Comparison of ENCODE assay signal across 24 mouse cellular contexts in genomic region chr1:69629513-69629912, GRCm38 (mm10). TPM values are rescaled to one million over a fixed set of nuclear protein-coding genes. Genes with fewer than 3 reads are reported as not detected.
DNase-seq lines count a peak whose midpoint lies in the region; ATAC-seq and TF ChIP-seq lines count a peak whose summit lies in the region.
"Had no signal": no experiment of that assay in that cellular context is flagged by ENCODE, and none has a peak within 500 bp of the region (broad histone marks: within the 10 kb centered on the region; RNA-seq: fewer than 3 reads in every experiment).

No protein-coding gene starts in this region.

- no peak overlapping the region for H3K4me3 ChIP-seq in embryonic facial prominence, embryonic 14.5 days (ENCODE audit: low read depth, low read length)
- no peak overlapping the region for H3K4me3 ChIP-seq in forebrain, embryonic 16.5 days (replicated peaks; ENCODE audit: low read length)
- no peak overlapping the region for H3K4me3 ChIP-seq in layer of hippocampus, adult 2 months
- H3K4me3 ChIP-seq: embryonic facial prominence, embryonic 12.5 days; erythroblast, embryonic 14.5 days; forebrain, embryonic 10.5 days; forebrain, embryonic 13.5 days; hindbrain, embryonic 10.5 days; hindbrain, embryonic 13.5 days; intestine, embryonic 15.5 days had no signal

- H3K9ac ChIP-seq in embryonic facial prominence, embryonic 14.5 days (ENCODE audit: low read depth, low read length), result no peak overlapping the region
- H3K9ac ChIP-seq in forebrain, embryonic 16.5 days (replicated peaks; ENCODE audit: low read depth, low read length), result no peak overlapping the region
- H3K9ac ChIP-seq: embryonic facial prominence, embryonic 12.5 days; forebrain, embryonic 13.5 days; forebrain, postnatal 0 days; hindbrain, embryonic 13.5 days; intestine, embryonic 15.5 days had no signal

- ATAC-seq in embryonic facial prominence, embryonic 14.5 days (ENCODE audit: low read depth), result peak; percentile 53; the same call in 1 of the 2 replicates
- no peak for ATAC-seq in forebrain, embryonic 16.5 days
- ATAC-seq: forebrain, embryonic 13.5 days; forebrain, postnatal 0 days; hindbrain, embryonic 16.5 days; intestine, embryonic 15.5 days had no signal

- no peaks in the 10 kb centered on the region for H3K9me3 ChIP-seq in embryonic facial prominence, embryonic 14.5 days (ENCODE audit: control insufficient read depth, low read length)
- no peaks in the 10 kb centered on the region for H3K9me3 ChIP-seq in forebrain, embryonic 16.5 days (ENCODE audit: control insufficient read depth, low read length)
- H3K9me3 ChIP-seq: embryonic facial prominence, embryonic 12.5 days; forebrain, embryonic 10.5 days; forebrain, embryonic 13.5 days; hindbrain, embryonic 10.5 days; hindbrain, embryonic 13.5 days; intestine, embryonic 15.5 days had no signal

- no peaks in the 10 kb centered on the region for H3K27me3 ChIP-seq in embryonic facial prominence, embryonic 14.5 days (replicated peaks; ENCODE audit: control insufficient read depth, insufficient read depth, low read length)
- no peaks in the 10 kb centered on the region for H3K27me3 ChIP-seq in forebrain, embryonic 16.5 days (replicated peaks; ENCODE audit: control insufficient read depth, insufficient read depth, low read length)
- H3K27me3 ChIP-seq: embryonic facial prominence, embryonic 12.5 days; forebrain, embryonic 13.5 days; hindbrain, embryonic 13.5 days; intestine, embryonic 15.5 days had no signal

- 61% methylated on average over 8 of the region's 8 CpGs for WGBS in embryonic facial prominence, embryonic 14.5 days
- 68% methylated on average over 8 of the region's 8 CpGs for WGBS in forebrain, embryonic 16.5 days

- TF ChIP-seq CTCF in layer of hippocampus, adult 2 months (conservative IDR thresholded peaks at IDR 0.05), result no peak

- no peaks in the 10 kb centered on the region for H3K4me1 ChIP-seq in embryonic facial prominence, embryonic 14.5 days (ENCODE audit: control insufficient read depth, insufficient read depth, low read length)
- no peaks in the 10 kb centered on the region for H3K4me1 ChIP-seq in forebrain, embryonic 16.5 days (replicated peaks; ENCODE audit: control insufficient read depth, insufficient read depth, low read length)
- H3K4me1 ChIP-seq: embryonic facial prominence, embryonic 12.5 days; forebrain, embryonic 10.5 days; forebrain, embryonic 13.5 days; hindbrain, embryonic 10.5 days; hindbrain, embryonic 13.5 days; intestine, embryonic 15.5 days had no signal

- H3K4me2 ChIP-seq in embryonic facial prominence, embryonic 14.5 days (ENCODE audit: low read depth, low read length), result no peak overlapping the region
- H3K4me2 ChIP-seq in forebrain, embryonic 16.5 days (ENCODE audit: low read length), result no peak overlapping the region
- H3K4me2 ChIP-seq: embryonic facial prominence, embryonic 12.5 days; forebrain, embryonic 13.5 days; heart, embryonic 11.5 days; hindbrain, embryonic 13.5 days; intestine, embryonic 15.5 days had no signal

- no peaks in the 10 kb centered on the region for H3K36me3 ChIP-seq in embryonic facial prominence, embryonic 14.5 days (ENCODE audit: control insufficient read depth, insufficient read depth, low read length)
- no peaks in the 10 kb centered on the region for H3K36me3 ChIP-seq in forebrain, embryonic 16.5 days (ENCODE audit: control insufficient read depth, insufficient read depth)
- H3K36me3 ChIP-seq: embryonic facial prominence, embryonic 12.5 days; forebrain, embryonic 10.5 days; hindbrain, embryonic 10.5 days; hindbrain, embryonic 13.5 days; intestine, embryonic 15.5 days had no signal

- no peak overlapping the region for H3K27ac ChIP-seq in embryonic facial prominence, embryonic 14.5 days (replicated peaks; ENCODE audit: low read depth, low read length)
- no peak overlapping the region for H3K27ac ChIP-seq in forebrain, embryonic 16.5 days (ENCODE audit: low read length)
- no peak overlapping the region for H3K27ac ChIP-seq in layer of hippocampus, adult 2 months
- H3K27ac ChIP-seq: embryonic facial prominence, embryonic 12.5 days; forebrain, embryonic 10.5 days; forebrain, embryonic 13.5 days; hindbrain, embryonic 10.5 days; hindbrain, embryonic 13.5 days; intestine, embryonic 15.5 days had no signal

- DNase-seq in heart, adult 9 months (ENCODE audit: low spot score in 2 of 2), result peak; percentile 4 to 6
- DNase-seq in heart, adult 8-10 months (ENCODE audit: low spot score), result no peak
- peak; percentile 7 for DNase-seq in ZHBTc4 (ENCODE audit: low read depth, low spot score)
- DNase-seq in embryonic facial prominence, embryonic 14.5 days (ENCODE audit: low spot score), result peak; percentile 46
- no peak for DNase-seq in layer of hippocampus, adult 2 months (ENCODE audit: low spot score in 2 of 2)
- DNase-seq: adrenal gland, postnatal 10 days; adrenal gland, postnatal 36 days; cerebellum, adult 18-20 months; cerebellum, adult 9-10 months; cerebellum, postnatal 14 days; forebrain, postnatal 0 days; gastrocnemius, postnatal 10 days; gastrocnemius, postnatal 36 days; kidney, adult 11 months had no signal

RNA-seq across cellular contexts. Expression of gene Ikzf2, which starts 57.5 kb away (rescaled TPM):
- total RNA-seq in heart, adult 8-10 months (2022), result 1 to 10 TPM; 5.8 to 8.6 (median 7.7) TPM
- 4.2 and 5.6 TPM in 2 replicates for polyA plus RNA-seq in embryonic facial prominence, embryonic 14.5 days (2014; fragmentation: Nextera tagmentation; extraction: Ambion mirVana)
- polyA plus RNA-seq in forebrain, embryonic 16.5 days (2015; fragmentation: Nextera tagmentation; extraction: Ambion mirVana), result 4.9 and 5.0 TPM in 2 replicates
- total RNA-seq in layer of hippocampus, adult 2 months (2021), result 10 to 100 TPM in 1 of 2 experiments, 1 to 10 TPM in 1; 9.2 to 10.5 TPM

Comparison
In these comparisons a context has a peak if more than half of its experiments do, and no peak if none do; other contexts are left out.
1. DNase-seq: peak in heart, adult 9 months (2 of 2), ZHBTc4 (single experiment) and embryonic facial prominence, embryonic 14.5 days (single experiment); none in heart, adult 8-10 months (single experiment) and layer of hippocampus, adult 2 months (0 of 2).